Mouse (Mus musculus) liver, embryonic 14.5 days (tissue): ENCODE data around the gene Nrip1. TPM values are rescaled to one million over a fixed set of nuclear protein-coding genes. Genes with fewer than 3 reads are reported as not detected.

ENCODE experiments used
- ATAC-seq: fragments of 200-750 bp; cut with Nextera tagmentation; 2 replicates; pipeline ENCODE4 v1.8.0; 2017; ENCODE audit warnings: moderate number of reproducible peaks, mild to moderate bottlenecking, moderate library complexity; ENCODE audit not compliant: insufficient read depth
- DNase-seq, 3 experiments: peaks; one replicate each; pipeline ENCODE4 v3.0.0-alpha.2; 2012 to 2013; ENCODE audit warnings: low read depth in 3 of 3, low spot score in 3 of 3
- H3K27ac ChIP-seq: fragments of 300-500 bp; sonication (generic); 2 replicates; pipeline ENCODE4 v1.5.1; 2014; ENCODE audit warnings: moderate library complexity, mild to moderate bottlenecking, control low read depth, inconsistent platforms
- H3K27me3 ChIP-seq: fragments of 300-500 bp; sonication (generic); 2 replicates; pipeline ENCODE4 v1.6.1; 2014; ENCODE audit warnings: mild to moderate bottlenecking, low read length, moderate library complexity; ENCODE audit not compliant: control insufficient read depth, insufficient read depth
- H3K36me3 ChIP-seq: fragments of 300-500 bp; sonication (generic); replicated peaks from 2 replicates; pipeline ENCODE4 v1.6.1; 2014; ENCODE audit warnings: low read depth; ENCODE audit not compliant: control insufficient read depth, insufficient read depth
- H3K4me1 ChIP-seq, 2 experiments: fragments of 200-500 bp in 1 of 2; fragments of 300-500 bp in 1 of 2; sonication (generic) in 1 of 2; replicated peaks; 2 replicates each; pipeline ENCODE4 v1.6.1; 2012 to 2014; ENCODE audit warnings: antibody characterized with exemption in 1 of 2, inconsistent platforms in 1 of 2, low read length in 1 of 2; ENCODE audit not compliant: control insufficient read depth in 2 of 2, insufficient read depth in 2 of 2
- H3K4me2 ChIP-seq: fragments of 300-500 bp; sonication (generic); 2 replicates; pipeline ENCODE4 v1.6.1; 2014; ENCODE audit warnings: low read depth, mild to moderate bottlenecking, control low read depth, moderate library complexity
- H3K4me3 ChIP-seq, 2 experiments: fragments of 200-500 bp in 1 of 2; fragments of 300-500 bp in 1 of 2; sonication (generic) in 1 of 2; 2 replicates each; pipeline ENCODE4 v1.5.1; 2012 to 2014; ENCODE audit warnings: low read depth in 2 of 2, low read length in 2 of 2, mild to moderate bottlenecking in 2 of 2, control low read depth in 1 of 2, inconsistent platforms in 1 of 2, moderate library complexity in 1 of 2; ENCODE audit not compliant: insufficient read depth in 1 of 2
- H3K9ac ChIP-seq: fragments of 300-500 bp; sonication (generic); replicated peaks from 2 replicates; pipeline ENCODE4 v1.6.1; 2014; ENCODE audit warnings: mild to moderate bottlenecking, control low read depth, moderate library complexity
- H3K9me3 ChIP-seq: fragments of 300-500 bp; sonication (generic); 2 replicates; pipeline ENCODE4 v1.6.1; 2016; ENCODE audit warnings: low read length, mixed read lengths; ENCODE audit not compliant: control insufficient read depth
- CTCF ChIP-seq: IDR thresholded peaks from 2 replicates; pipeline ENCODE4 v1.5.1; 2016; ENCODE audit warnings: antibody characterized with exemption, low read depth, control low read depth
- EP300 ChIP-seq: IDR thresholded peaks from 2 replicates; pipeline ENCODE4 v1.6.1; 2016; ENCODE audit warnings: antibody characterized with exemption, low read depth
- WGBS: fragments of 180-500 bp; shearing (Covaris S2); extraction: QIAGEN DNeasy Blood & Tissue Kit; methylation state at CpG from one replicate; pipeline ENCODE4 v1.1.7; 2014; ENCODE audit not compliant: insufficient replicate concordance; 5-methylcytosine and 5-hydroxymethylcytosine counted together
- polyA plus RNA-seq, 2 experiments: library from polyadenylated mRNA; depleted of rRNA in 1 of 2; stranded (reverse) in 1 of 2; unstranded in 1 of 2; fragments of >200 nt; fragmentation: Nextera tagmentation in 1 of 2; extraction: Ambion mirVana in 1 of 2; gene quantifications; 2 replicates each; pipeline versions ENCODE4 v1.2.1 to v1.2.3; 2012 to 2014

Gene Nrip1
- polyA plus RNA-seq, 2 experiments = 3.5 to 11.7 TPM

DNA sequence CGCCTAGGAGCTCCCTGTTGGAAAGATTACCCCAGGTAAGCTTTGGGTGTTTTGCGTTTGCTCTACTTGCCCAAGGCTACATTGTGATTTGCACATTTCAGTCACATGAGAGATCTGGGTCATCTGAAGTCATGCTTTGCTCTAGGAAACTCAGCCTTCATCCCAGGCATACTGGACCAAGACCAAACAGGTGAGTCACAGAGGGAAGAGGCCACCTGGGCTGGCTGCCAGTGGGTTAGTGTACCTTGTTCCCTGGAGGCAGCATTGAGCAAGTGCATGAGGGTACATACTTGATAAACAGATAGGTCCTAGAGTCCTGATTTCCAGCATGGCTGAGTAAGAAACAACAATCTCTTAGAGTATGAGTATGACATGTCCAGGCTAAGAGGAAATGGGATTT, 130.8 kb downstream of the Nrip1 start:
- Histone ChIP-seq H3K9ac (no peak overlapping the region), H3K36me3 (no peaks in the 10 kb centered on the region), H3K27me3 (no peaks in the 10 kb centered on the region), H3K27ac (no peak overlapping the region), H3K4me3 (no peak overlapping the region), H3K4me1 (no peaks in the 10 kb centered on the region), H3K9me3 (no peaks in the 10 kb centered on the region), H3K4me2 (no peak overlapping the region)
- 0 out of 2 replicates have a peak, but pooled peaks have one; percentile 9 for TF ChIP-seq CTCF
- TF ChIP-seq EP300 = no peak
- 70% methylated on average over 2 of the region's 2 CpGs for WGBS
- no peak for DNase-seq
- ATAC-seq = no peak

DNA sequence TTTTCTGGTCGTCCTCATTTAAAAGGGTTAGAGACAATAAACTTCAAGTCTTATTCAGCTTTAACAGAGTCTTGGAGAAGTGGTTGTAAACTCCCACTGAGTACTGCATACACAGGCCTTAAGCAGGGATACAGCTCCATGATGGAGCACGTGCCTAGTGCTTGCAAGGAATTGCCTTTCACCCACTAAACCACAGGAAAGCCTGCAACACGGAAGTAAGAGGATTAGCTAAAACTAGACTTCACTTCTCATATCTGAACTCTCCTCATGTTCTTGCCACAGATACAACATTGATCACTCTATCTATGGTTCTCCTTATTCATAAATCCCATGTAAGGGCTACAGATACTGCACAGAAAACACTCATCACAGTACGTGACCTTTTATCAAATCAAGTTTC, 132.4 kb downstream of the Nrip1 start:
- TF ChIP-seq CTCF = no peak
- no peak for TF ChIP-seq EP300
- ATAC-seq (no peak), DNase-seq (no peak)
- no peak overlapping the region for H3K9ac ChIP-seq
- no peaks in the 10 kb centered on the region for H3K9me3 ChIP-seq
- WGBS = 36% methylated on average over 4 of the region's 4 CpGs
- H3K36me3 ChIP-seq = no peaks in the 10 kb centered on the region
- H3K27me3 ChIP-seq = no peaks in the 10 kb centered on the region
- no peak overlapping the region for H3K4me2 ChIP-seq
- H3K4me1 ChIP-seq = no peaks in the 10 kb centered on the region
- no peak overlapping the region for H3K4me3 ChIP-seq
- H3K27ac ChIP-seq = no peak overlapping the region

DNA sequence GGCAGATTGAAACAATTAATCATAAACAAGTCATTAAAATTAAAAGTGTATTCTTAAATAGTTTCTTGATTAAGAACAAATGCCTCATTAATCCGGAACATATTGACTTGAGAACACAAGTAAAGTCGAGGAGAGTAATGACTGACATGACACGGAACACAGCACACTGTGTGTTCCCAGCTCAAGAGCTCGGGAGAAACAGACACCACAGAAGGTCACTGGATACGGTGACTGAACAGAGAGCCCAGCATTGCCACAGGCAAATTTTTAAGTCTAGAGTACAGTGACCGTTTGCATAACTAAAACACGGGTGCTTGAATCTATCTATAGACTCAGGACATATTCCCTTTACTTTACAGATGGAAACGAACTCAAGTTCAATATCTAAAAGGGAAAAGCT, 134.3 kb downstream of the Nrip1 start:
- no peak overlapping the region for H3K27ac ChIP-seq
- H3K9me3 ChIP-seq = no peaks in the 10 kb centered on the region
- no peaks in the 10 kb centered on the region for H3K4me1 ChIP-seq
- H3K36me3 ChIP-seq = no peaks in the 10 kb centered on the region
- no peak overlapping the region for H3K4me3 ChIP-seq
- H3K4me2 ChIP-seq = no peak overlapping the region
- no peaks in the 10 kb centered on the region for H3K27me3 ChIP-seq
- no peak overlapping the region for H3K9ac ChIP-seq
- TF ChIP-seq EP300 = no peak
- ATAC-seq = no peak
- no peak for DNase-seq
- WGBS = 73% methylated on average over 8 of the region's 8 CpGs

DNA sequence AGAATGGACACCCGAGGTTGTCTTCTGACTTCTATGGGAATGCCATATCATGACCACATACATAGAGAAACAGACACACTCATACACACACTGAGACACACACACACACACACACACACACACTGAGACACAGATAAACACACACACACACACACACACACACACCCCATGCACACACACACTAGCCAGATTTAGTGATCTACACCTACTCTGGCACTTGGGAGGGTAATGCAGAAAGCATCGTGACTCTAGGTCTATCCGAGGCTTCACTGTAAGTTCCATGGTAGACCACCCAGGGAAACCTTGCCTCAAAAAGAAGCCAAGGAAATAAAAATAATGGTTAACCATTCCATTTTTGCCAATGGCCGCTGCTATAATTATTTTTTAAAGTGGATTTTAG, 134.8 kb downstream of the Nrip1 start:
- no peak for DNase-seq
- Histone ChIP-seq H3K4me3 (no peak overlapping the region), H3K4me1 (no peaks in the 10 kb centered on the region), H3K4me2 (no peak overlapping the region), H3K9ac (no peak overlapping the region), H3K27ac (no peak overlapping the region), H3K9me3 (no peaks in the 10 kb centered on the region), H3K27me3 (no peaks in the 10 kb centered on the region), H3K36me3 (no peaks in the 10 kb centered on the region)
- no peak for ATAC-seq
- WGBS = 72% methylated on average over 4 of the region's 4 CpGs
- TF ChIP-seq CTCF (no peak), EP300 (no peak)
